Mouse (Mus musculus) cerebellum, adult 2 months (tissue): ENCODE data around the gene Rab4b.

ENCODE experiments used
- CTCF ChIP-seq: fragments of 200-500 bp; IDR thresholded peaks from 2 replicates; pipeline ENCODE4 v1.5.1; 2011; ENCODE audit warnings: low read depth, mild to moderate bottlenecking, control low read depth, low read length, moderate library complexity, borderline replicate concordance; ENCODE audit not compliant: insufficient read depth
- POLR2A ChIP-seq: fragments of 200-500 bp; IDR thresholded peaks from 2 replicates; pipeline ENCODE4 v1.6.1; 2011; ENCODE audit warnings: low read length, control low read depth, borderline replicate concordance; ENCODE audit not compliant: insufficient read depth

- TF ChIP-seq CTCF: no peak; the same call in 1 of the 2 replicates
- no peak for TF ChIP-seq POLR2A
Observed at GRCm38 (mm10) chr7:27132588-27132987, 46.1 kb downstream of the Rab4b start.
